Mouse (Mus musculus): ENCODE measurements around the gene Il17ra. TPM values are rescaled to one million over a fixed set of nuclear protein-coding genes. Genes with fewer than 3 reads are reported as not detected.

The Il17ra gene
- polyA plus RNA-seq, 1 experiment = 12.0 TPM

GRCm38 (mm10) chr6:120466609-120467329, 3.7 kb downstream of the Il17ra start:
- TF ChIP-seq POLR2A (IDR thresholded peaks at IDR 0.05; ENCODE audit: insufficient read length, low read depth) (no peak), MYOG (IDR thresholded peaks at IDR 0.05; ENCODE audit: control insufficient read depth in 1 of 3, insufficient read depth in 1 of 3, insufficient read length in 2 of 3, low read depth in 2 of 3) (no peak), POLR2AphosphoS2 (IDR thresholded peaks at IDR 0.05; ENCODE audit: insufficient read length, low read depth) (no peak), MAX (IDR thresholded peaks at IDR 0.05; ENCODE audit: low read depth) (no peak), USF1 (IDR thresholded peaks at IDR 0.05; ENCODE audit: low read depth) (no peak), CEBPB (IDR thresholded peaks at IDR 0.05; ENCODE audit: insufficient read depth, poor library complexity, severe bottlenecking) (no peak), E2F4 (IDR thresholded peaks at IDR 0.05; ENCODE audit: insufficient read depth) (no peak), MYOD1 (IDR thresholded peaks at IDR 0.05; ENCODE audit: control insufficient read depth in 1 of 3, insufficient read length in 2 of 3, low read depth in 2 of 3) (no peak), SRF (IDR thresholded peaks at IDR 0.05; ENCODE audit: control insufficient read depth, insufficient read length, low read depth) (no peak), REST (IDR thresholded peaks at IDR 0.05; ENCODE audit: insufficient read depth, insufficient read length) (no peak), TCF3 (IDR thresholded peaks at IDR 0.05; ENCODE audit: insufficient read length, low read depth) (no peak), TCF12 (IDR thresholded peaks at IDR 0.05; ENCODE audit: insufficient read depth, poor library complexity, severe bottlenecking) (no peak)
- no peaks in the 10 kb centered on the region for H3K36me3 ChIP-seq (ENCODE audit: control insufficient read depth, insufficient read depth)
- no peaks in the 10 kb centered on the region for H3K27me3 ChIP-seq (ENCODE audit: control insufficient read depth, insufficient read depth, insufficient read length)
- peaks cover 64% of the 10 kb centered on the region for H3K79me2 ChIP-seq (ENCODE audit: control insufficient read depth, insufficient read depth)
- H3K4me3 ChIP-seq = no peak overlapping the region
- peak overlapping the region; percentile 62 for H3K4me2 ChIP-seq (ENCODE audit: low read depth)
- H3ac ChIP-seq (ENCODE audit: control insufficient read depth, insufficient read length) = no peak overlapping the region

- no peak overlapping the region for H3K4me2 ChIP-seq (ENCODE audit: low read depth)
- peaks cover 76% of the 10 kb centered on the region for H3K79me2 ChIP-seq (ENCODE audit: control insufficient read depth, insufficient read depth)
- H3K4me3 ChIP-seq = no peak overlapping the region
- no peaks in the 10 kb centered on the region for H3K27me3 ChIP-seq (ENCODE audit: control insufficient read depth, insufficient read depth, insufficient read length)
- no peak for TF ChIP-seq REST (IDR thresholded peaks at IDR 0.05; ENCODE audit: insufficient read depth, insufficient read length)
- TF ChIP-seq TCF3 (IDR thresholded peaks at IDR 0.05; ENCODE audit: insufficient read length, low read depth) = no peak
- no peak for TF ChIP-seq CEBPB (IDR thresholded peaks at IDR 0.05; ENCODE audit: insufficient read depth, poor library complexity, severe bottlenecking)
- no peak for TF ChIP-seq MAX (IDR thresholded peaks at IDR 0.05; ENCODE audit: low read depth)
- TF ChIP-seq TCF12 (IDR thresholded peaks at IDR 0.05; ENCODE audit: insufficient read depth, poor library complexity, severe bottlenecking) = no peak
- no peak for TF ChIP-seq USF1 (IDR thresholded peaks at IDR 0.05; ENCODE audit: low read depth)
- TF ChIP-seq POLR2AphosphoS2 (IDR thresholded peaks at IDR 0.05; ENCODE audit: insufficient read length, low read depth) = no peak
- no peak for TF ChIP-seq SRF (IDR thresholded peaks at IDR 0.05; ENCODE audit: control insufficient read depth, insufficient read length, low read depth)
- TF ChIP-seq MYOD1 (IDR thresholded peaks at IDR 0.05; ENCODE audit: control insufficient read depth in 1 of 3, insufficient read length in 2 of 3, low read depth in 2 of 3) = no peak
- no peak for TF ChIP-seq POLR2A (IDR thresholded peaks at IDR 0.05; ENCODE audit: insufficient read length, low read depth)
- no peak for TF ChIP-seq E2F4 (IDR thresholded peaks at IDR 0.05; ENCODE audit: insufficient read depth)
- H3ac ChIP-seq (ENCODE audit: control insufficient read depth, insufficient read length) = no peak overlapping the region
- H3K36me3 ChIP-seq (ENCODE audit: control insufficient read depth, insufficient read depth) = no peaks in the 10 kb centered on the region
These were observed 5.2 kb downstream of the Il17ra start for GRCm38 (mm10) chr6:120468259-120468658.

- no peak overlapping the region for H3K4me3 ChIP-seq
- H3ac ChIP-seq (ENCODE audit: control insufficient read depth, insufficient read length) = no peak overlapping the region
- TF ChIP-seq CEBPB (IDR thresholded peaks at IDR 0.05; ENCODE audit: insufficient read depth, poor library complexity, severe bottlenecking) (no peak), MYOD1 (IDR thresholded peaks at IDR 0.05; ENCODE audit: control insufficient read depth in 1 of 3, insufficient read length in 2 of 3, low read depth in 2 of 3) (no peak), USF1 (IDR thresholded peaks at IDR 0.05; ENCODE audit: low read depth) (no peak), MYOG (IDR thresholded peaks at IDR 0.05; ENCODE audit: control insufficient read depth in 1 of 3, insufficient read depth in 1 of 3, insufficient read length in 2 of 3, low read depth in 2 of 3) (no peak), REST (IDR thresholded peaks at IDR 0.05; ENCODE audit: insufficient read depth, insufficient read length) (no peak), TCF12 (IDR thresholded peaks at IDR 0.05; ENCODE audit: insufficient read depth, poor library complexity, severe bottlenecking) (no peak), TCF3 (IDR thresholded peaks at IDR 0.05; ENCODE audit: insufficient read length, low read depth) (no peak), POLR2AphosphoS2 (IDR thresholded peaks at IDR 0.05; ENCODE audit: insufficient read length, low read depth) (no peak), MAX (IDR thresholded peaks at IDR 0.05; ENCODE audit: low read depth) (no peak), POLR2A (IDR thresholded peaks at IDR 0.05; ENCODE audit: insufficient read length, low read depth) (no peak), E2F4 (IDR thresholded peaks at IDR 0.05; ENCODE audit: insufficient read depth) (no peak), SRF (IDR thresholded peaks at IDR 0.05; ENCODE audit: control insufficient read depth, insufficient read length, low read depth) (no peak)
- no peak overlapping the region for H3K4me2 ChIP-seq (ENCODE audit: low read depth)
- H3K36me3 ChIP-seq (ENCODE audit: control insufficient read depth, insufficient read depth) = no peaks in the 10 kb centered on the region
- peaks cover 76% of the 10 kb centered on the region for H3K79me2 ChIP-seq (ENCODE audit: control insufficient read depth, insufficient read depth)
- H3K27me3 ChIP-seq (ENCODE audit: control insufficient read depth, insufficient read depth, insufficient read length) = no peaks in the 10 kb centered on the region
These were observed 6.2 kb downstream of the Il17ra start for GRCm38 (mm10) chr6:120469268-120469667.

GRCm38 (mm10) chr6:120469770-120470169, 6.7 kb downstream of the Il17ra start:
- peaks cover 71% of the 10 kb centered on the region for H3K79me2 ChIP-seq (ENCODE audit: control insufficient read depth, insufficient read depth)
- no peaks in the 10 kb centered on the region for H3K27me3 ChIP-seq (ENCODE audit: control insufficient read depth, insufficient read depth, insufficient read length)
- TF ChIP-seq SRF (IDR thresholded peaks at IDR 0.05; ENCODE audit: control insufficient read depth, insufficient read length, low read depth) (no peak), CEBPB (IDR thresholded peaks at IDR 0.05; ENCODE audit: insufficient read depth, poor library complexity, severe bottlenecking) (no peak), TCF3 (IDR thresholded peaks at IDR 0.05; ENCODE audit: insufficient read length, low read depth) (no peak), REST (IDR thresholded peaks at IDR 0.05; ENCODE audit: insufficient read depth, insufficient read length) (no peak)
- H3K4me3 ChIP-seq = no peak overlapping the region
- no peak overlapping the region for H3ac ChIP-seq (ENCODE audit: control insufficient read depth, insufficient read length)
- peak overlapping the region; percentile 25 for H3K4me2 ChIP-seq (ENCODE audit: low read depth)
- H3K36me3 ChIP-seq (ENCODE audit: control insufficient read depth, insufficient read depth) = no peaks in the 10 kb centered on the region
